Mouse (Mus musculus) B cell, adult (primary cell): ENCODE data around the gene Gpatch2l. TPM values are rescaled to one million over a fixed set of nuclear protein-coding genes. Genes with fewer than 3 reads are reported as not detected.

Experiments used
- total RNA-seq: library from RNA; stranded (reverse); gene quantifications from 4 replicates; pipeline ENCODE4 v1.2.4, GENCODE M21; 2023; ENCODE audit not compliant: inconsistent age

Gene Gpatch2l
- total RNA-seq: 51.7 to 63.6 TPM (median 61.9 TPM) in 4 replicates

GRCm38 (mm10) chr12:86241604-86242536 is at the start of gene Gpatch2l:
Gpatch2l (plus strand) TSS chr12:86241858.

Other genes with a start within 250 kb of the Gpatch2l start
- 3.7 to 5.0 TPM (median 4.3 TPM) in 4 replicates for gene Tgfb3, start 162.8 kb upstream of the Gpatch2l start, total RNA-seq
- 1.2 to 1.6 TPM in 2 of 4 replicates, not detected in the others for gene Ift43, start 159.3 kb upstream of the Gpatch2l start, total RNA-seq
- not detected in 4 replicates for gene Esrrb, start 119.3 kb downstream of the Gpatch2l start, total RNA-seq